Mouse (Mus musculus): ENCODE data around the gene Large1. TPM values are rescaled to one million over a fixed set of nuclear protein-coding genes. Genes with fewer than 3 reads are reported as not detected.

Large1 gene
- total RNA-seq, 1 experiment: 14.8 TPM

DNA sequence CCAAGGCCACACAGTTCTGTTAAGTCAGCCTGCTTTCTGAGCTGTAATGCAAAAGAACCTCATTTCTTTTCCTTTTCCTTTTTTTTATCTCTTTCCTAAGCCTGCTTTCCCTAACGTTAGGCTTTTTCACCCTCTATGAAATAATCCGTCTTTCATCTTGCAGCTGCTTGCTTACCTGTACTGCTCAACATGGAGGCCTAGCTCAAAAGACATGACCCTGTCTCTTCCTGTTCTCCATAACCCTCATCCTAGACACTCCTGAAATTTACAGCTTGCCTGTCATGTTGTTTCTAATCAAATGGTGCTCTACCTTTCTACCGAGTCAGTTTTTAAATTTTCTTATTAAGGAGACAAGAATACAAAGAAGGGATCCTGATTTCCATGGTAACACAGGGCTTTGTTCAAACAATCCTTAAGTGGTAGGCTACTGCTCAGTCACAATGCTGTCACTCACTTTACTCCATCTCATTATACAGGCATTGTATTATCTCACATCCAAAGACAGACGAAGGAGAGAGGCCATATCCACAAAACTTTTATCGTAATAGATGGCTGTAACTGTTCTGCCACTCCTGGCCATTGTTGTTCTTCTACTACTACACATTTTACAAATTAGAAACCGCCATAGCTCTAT, 134.0 kb downstream of the Large1 start:
- no peaks in the 10 kb centered on the region for H3K36me3 ChIP-seq (ENCODE audit: control insufficient read depth, insufficient read depth, low read length, poor library complexity, severe bottlenecking)
- in situ Hi-C loops (cut with MboI; ENCODE audit: low sequenced_read_pairs in 2 of 2, unreplicated experiment in 2 of 2): no loop called here
- no peak for DNase-seq (ENCODE audit: low read depth, low spot score)
- no peaks in the 10 kb centered on the region for H3K9me3 ChIP-seq (ENCODE audit: control insufficient read depth, insufficient read depth, low read depth, low read length)
- no peak for TF ChIP-seq ZNF384 (IDR thresholded peaks at IDR 0.05; ENCODE audit: low read depth, low read length)
- no peak for TF ChIP-seq ZC3H11A (IDR thresholded peaks at IDR 0.05; ENCODE audit: borderline replicate concordance, low read depth, low read length)
- no peak for TF ChIP-seq CHD2 (IDR thresholded peaks at IDR 0.05; ENCODE audit: low read depth, low read length)
- no peak for TF ChIP-seq HCFC1 (IDR thresholded peaks at IDR 0.05; ENCODE audit: borderline replicate concordance, insufficient read depth, low read length)
- no peak overlapping the region for H3K4me3 ChIP-seq (ENCODE audit: insufficient read depth in 1 of 2, low read depth in 1 of 2, low read length in 2 of 2, poor library complexity in 1 of 2, severe bottlenecking in 1 of 2)
- H3K27ac ChIP-seq (ENCODE audit: insufficient read depth, low read depth, low read length, poor library complexity, severe bottlenecking): no peak overlapping the region
- H3K9ac ChIP-seq (ENCODE audit: insufficient read depth, low read depth, low read length, poor library complexity, severe bottlenecking): no peak overlapping the region
- H3K4me1 ChIP-seq (ENCODE audit: control insufficient read depth in 2 of 2, insufficient read depth in 2 of 2, low read length in 2 of 2, poor library complexity in 1 of 2): no peaks in the 10 kb centered on the region

DNA sequence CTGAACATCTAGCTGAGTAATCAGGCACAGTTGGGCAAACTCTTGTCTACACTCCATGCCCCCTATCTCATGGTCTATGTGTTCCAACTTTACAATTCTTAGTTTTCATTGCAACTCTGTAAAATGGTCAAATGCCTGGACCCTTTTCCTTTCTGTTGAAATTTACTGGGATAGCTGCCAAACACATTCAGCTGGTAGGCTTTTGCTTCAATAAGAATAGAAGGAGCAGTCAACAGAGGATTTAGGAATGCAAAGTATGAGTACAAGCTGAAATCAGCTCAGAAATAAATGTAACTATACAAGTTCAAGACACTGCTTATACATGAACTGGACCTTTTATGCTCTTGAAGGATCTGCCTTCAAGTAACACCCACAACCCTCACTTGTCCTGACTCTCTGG, 146.5 kb downstream of the Large1 start:
- TF ChIP-seq HCFC1 (IDR thresholded peaks at IDR 0.05; ENCODE audit: borderline replicate concordance, insufficient read depth, low read length) (no peak), CHD2 (IDR thresholded peaks at IDR 0.05; ENCODE audit: low read depth, low read length) (no peak), MAFK (IDR thresholded peaks at IDR 0.05; ENCODE audit: insufficient read depth, low read depth, low read length) (no peak), ZC3H11A (IDR thresholded peaks at IDR 0.05; ENCODE audit: borderline replicate concordance, low read depth, low read length) (no peak), ZNF384 (IDR thresholded peaks at IDR 0.05; ENCODE audit: low read depth, low read length) (no peak)
- no peak for DNase-seq (ENCODE audit: low read depth, low spot score)
- Histone ChIP-seq H3K27ac (ENCODE audit: insufficient read depth, low read depth, low read length, poor library complexity, severe bottlenecking) (no peak overlapping the region), H3K4me1 (ENCODE audit: control insufficient read depth in 2 of 2, insufficient read depth in 2 of 2, low read length in 2 of 2, poor library complexity in 1 of 2) (no peaks in the 10 kb centered on the region), H3K9ac (ENCODE audit: insufficient read depth, low read depth, low read length, poor library complexity, severe bottlenecking) (no peak overlapping the region), H3K4me3 (ENCODE audit: insufficient read depth in 1 of 2, low read depth in 1 of 2, low read length in 2 of 2, poor library complexity in 1 of 2, severe bottlenecking in 1 of 2) (no peak overlapping the region), H3K36me3 (ENCODE audit: control insufficient read depth, insufficient read depth, low read length, poor library complexity, severe bottlenecking) (no peaks in the 10 kb centered on the region), H3K9me3 (ENCODE audit: control insufficient read depth, insufficient read depth, low read depth, low read length) (no peaks in the 10 kb centered on the region)
- in situ Hi-C loops (cut with MboI; ENCODE audit: low sequenced_read_pairs in 2 of 2, unreplicated experiment in 2 of 2): no loop called here

- in situ Hi-C loops (cut with MboI; ENCODE audit: low sequenced_read_pairs in 2 of 2, unreplicated experiment in 2 of 2): no loop called here
- TF ChIP-seq ZC3H11A (IDR thresholded peaks at IDR 0.05; ENCODE audit: borderline replicate concordance, low read depth, low read length): no peak
Measured at GRCm38 (mm10) chr8:73201854-73202253, 151.5 kb downstream of the Large1 start.

DNA sequence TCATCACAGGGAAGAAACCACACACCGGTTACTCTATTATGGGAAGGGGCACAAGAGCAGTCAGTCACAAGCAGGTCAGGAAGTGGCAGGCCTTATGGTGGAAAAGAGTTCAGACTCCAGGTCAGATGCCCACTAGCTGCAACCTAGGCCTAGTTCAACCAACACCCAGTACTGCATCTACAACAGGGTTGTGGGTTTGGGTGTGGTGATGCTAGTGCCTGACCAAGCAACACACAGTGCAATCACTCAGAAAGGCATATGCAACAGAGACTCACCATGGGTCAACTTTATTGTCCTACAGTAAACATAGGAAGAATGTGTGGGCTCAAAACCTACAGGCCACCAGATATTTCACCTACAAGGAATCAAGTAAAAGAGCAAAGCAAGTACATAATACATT, 155.6 kb downstream of the Large1 start:
- H3K4me3 ChIP-seq (ENCODE audit: insufficient read depth in 1 of 2, low read depth in 1 of 2, low read length in 2 of 2, poor library complexity in 1 of 2, severe bottlenecking in 1 of 2): no peak overlapping the region
- no peak for TF ChIP-seq HCFC1 (IDR thresholded peaks at IDR 0.05; ENCODE audit: borderline replicate concordance, insufficient read depth, low read length)
- TF ChIP-seq ZNF384 (IDR thresholded peaks at IDR 0.05; ENCODE audit: low read depth, low read length): no peak
- TF ChIP-seq CHD2 (IDR thresholded peaks at IDR 0.05; ENCODE audit: low read depth, low read length): no peak
- no peak for TF ChIP-seq ZC3H11A (IDR thresholded peaks at IDR 0.05; ENCODE audit: borderline replicate concordance, low read depth, low read length)
- no peak for TF ChIP-seq MAFK (IDR thresholded peaks at IDR 0.05; ENCODE audit: insufficient read depth, low read depth, low read length)
- no peak for DNase-seq (ENCODE audit: low read depth, low spot score)
- H3K9ac ChIP-seq (ENCODE audit: insufficient read depth, low read depth, low read length, poor library complexity, severe bottlenecking): no peak overlapping the region
- no peaks in the 10 kb centered on the region for H3K9me3 ChIP-seq (ENCODE audit: control insufficient read depth, insufficient read depth, low read depth, low read length)
- in situ Hi-C loops (cut with MboI; ENCODE audit: low sequenced_read_pairs in 2 of 2, unreplicated experiment in 2 of 2): no loop called here
- H3K27ac ChIP-seq (ENCODE audit: insufficient read depth, low read depth, low read length, poor library complexity, severe bottlenecking): no peak overlapping the region
- H3K4me1 ChIP-seq (ENCODE audit: control insufficient read depth in 2 of 2, insufficient read depth in 2 of 2, low read length in 2 of 2, poor library complexity in 1 of 2): 0 out of 4 replicates have a peak, but pooled peaks cover 0 to 2% of the 10 kb centered on the region in 2 experiments
- H3K36me3 ChIP-seq (ENCODE audit: control insufficient read depth, insufficient read depth, low read length, poor library complexity, severe bottlenecking): no peaks in the 10 kb centered on the region

More at GRCm38 (mm10) chr8:73201854-73202253, 151.5 kb downstream of the Large1 start:
- Histone ChIP-seq H3K36me3 (ENCODE audit: control insufficient read depth, insufficient read depth, low read length, poor library complexity, severe bottlenecking) (no peaks in the 10 kb centered on the region), H3K27ac (ENCODE audit: insufficient read depth, low read depth, low read length, poor library complexity, severe bottlenecking) (no peak overlapping the region), H3K9me3 (ENCODE audit: control insufficient read depth, insufficient read depth, low read depth, low read length) (no peaks in the 10 kb centered on the region), H3K4me3 (ENCODE audit: insufficient read depth in 1 of 2, low read depth in 1 of 2, low read length in 2 of 2, poor library complexity in 1 of 2, severe bottlenecking in 1 of 2) (no peak overlapping the region), H3K4me1 (ENCODE audit: control insufficient read depth in 2 of 2, insufficient read depth in 2 of 2, low read length in 2 of 2, poor library complexity in 1 of 2) (0 out of 4 replicates have a peak, but pooled peaks cover 0 to 2% of the 10 kb centered on the region in 2 experiments), H3K9ac (ENCODE audit: insufficient read depth, low read depth, low read length, poor library complexity, severe bottlenecking) (no peak overlapping the region)
- DNase-seq (ENCODE audit: low read depth, low spot score): peak; percentile 8

- no peak for TF ChIP-seq ZNF384 (IDR thresholded peaks at IDR 0.05; ENCODE audit: low read depth, low read length)
- no peak for TF ChIP-seq ZC3H11A (IDR thresholded peaks at IDR 0.05; ENCODE audit: borderline replicate concordance, low read depth, low read length)
- no peak for TF ChIP-seq CHD2 (IDR thresholded peaks at IDR 0.05; ENCODE audit: low read depth, low read length)
- TF ChIP-seq MAFK (IDR thresholded peaks at IDR 0.05; ENCODE audit: insufficient read depth, low read depth, low read length): no peak
- no peak for TF ChIP-seq HCFC1 (IDR thresholded peaks at IDR 0.05; ENCODE audit: borderline replicate concordance, insufficient read depth, low read length)
- Histone ChIP-seq H3K9me3 (ENCODE audit: control insufficient read depth, insufficient read depth, low read depth, low read length) (no peaks in the 10 kb centered on the region), H3K4me1 (ENCODE audit: control insufficient read depth in 2 of 2, insufficient read depth in 2 of 2, low read length in 2 of 2, poor library complexity in 1 of 2) (no peaks in the 10 kb centered on the region), H3K9ac (ENCODE audit: insufficient read depth, low read depth, low read length, poor library complexity, severe bottlenecking) (no peak overlapping the region), H3K36me3 (ENCODE audit: control insufficient read depth, insufficient read depth, low read length, poor library complexity, severe bottlenecking) (no peaks in the 10 kb centered on the region), H3K4me3 (ENCODE audit: insufficient read depth in 1 of 2, low read depth in 1 of 2, low read length in 2 of 2, poor library complexity in 1 of 2, severe bottlenecking in 1 of 2) (no peak overlapping the region), H3K27ac (ENCODE audit: insufficient read depth, low read depth, low read length, poor library complexity, severe bottlenecking) (no peak overlapping the region)
- no peak for DNase-seq (ENCODE audit: low read depth, low spot score)
- in situ Hi-C loops (cut with MboI; ENCODE audit: low sequenced_read_pairs in 2 of 2, unreplicated experiment in 2 of 2): no loop called here
Measured at GRCm38 (mm10) chr8:73188684-73189083, 164.7 kb downstream of the Large1 start.
